Mouse (Mus musculus) thymus, postnatal 0 days (tissue): Measurements from ENCODE around the gene Mapt. TPM values are rescaled to one million over a fixed set of nuclear protein-coding genes. Genes with fewer than 3 reads are reported as not detected.
A peak's percentile ranks its signal among the peaks of the same experiment; 100 is the strongest.
"Not testable (repeated sequence)": the region's sequence is repeated elsewhere in the genome, so short reads cannot be mapped to it uniquely, and the experiment has no call there.

Experiments
- DNase-seq: peaks from one replicate; pipeline ENCODE4 v3.0.0-alpha.2; 2015; ENCODE audit warnings: low spot score
- polyA plus RNA-seq: library from polyadenylated mRNA; unstranded; fragments of >200 nt; fragmentation: Nextera tagmentation; extraction: Ambion mirVana; gene quantifications from 2 replicates; pipeline ENCODE4 v1.2.1, GENCODE M21; 2015

Gene Mapt
- 0.41 and 0.61 TPM in 2 replicates for polyA plus RNA-seq

DNA sequence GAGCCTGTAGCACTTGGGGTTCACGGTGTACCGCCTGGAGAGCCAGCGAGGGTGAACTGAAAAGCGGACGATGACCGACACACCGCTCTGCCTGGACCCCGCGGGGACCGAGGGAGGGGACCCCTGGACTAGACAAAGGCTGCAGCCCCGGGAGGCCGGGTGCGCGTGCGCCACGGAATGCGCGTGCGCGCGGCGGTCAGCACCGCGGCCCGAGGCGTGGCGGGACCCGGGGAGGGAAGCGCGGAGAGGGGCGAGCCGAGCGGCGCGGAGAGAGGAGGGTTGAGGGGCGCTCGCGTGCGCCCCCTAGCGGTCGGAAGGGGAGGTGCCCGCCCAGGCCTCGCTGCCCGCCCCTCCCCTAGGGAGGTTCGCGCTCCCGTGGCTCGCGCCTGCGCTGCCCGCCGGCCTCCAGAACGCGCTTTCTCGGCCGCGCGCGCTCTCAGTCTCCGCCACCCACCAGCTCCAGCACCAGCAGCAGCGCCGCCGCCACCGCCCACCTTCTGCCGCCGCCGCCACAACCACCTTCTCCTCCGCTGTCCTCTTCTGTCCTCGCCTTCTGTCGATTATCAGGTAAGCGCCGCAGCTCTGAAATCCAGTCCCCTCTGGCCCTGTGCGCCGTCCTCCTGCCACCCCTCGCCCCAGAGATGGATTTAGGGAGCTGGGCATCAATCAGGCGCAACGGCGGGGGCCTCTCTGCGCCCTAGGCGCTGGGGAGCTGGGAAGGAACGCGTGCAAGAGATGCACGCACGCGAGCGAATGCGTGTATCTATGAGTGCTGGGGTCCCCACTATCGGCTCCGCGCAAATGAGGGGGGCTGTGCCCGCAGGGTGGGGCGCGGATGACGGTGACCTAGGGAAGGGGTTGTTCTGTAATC, at the start of gene Mapt:
Mapt (plus strand) TSS at position 350 of the 871 bp plus-strand sequence.
- peak; percentile 80 for DNase-seq

DNA sequence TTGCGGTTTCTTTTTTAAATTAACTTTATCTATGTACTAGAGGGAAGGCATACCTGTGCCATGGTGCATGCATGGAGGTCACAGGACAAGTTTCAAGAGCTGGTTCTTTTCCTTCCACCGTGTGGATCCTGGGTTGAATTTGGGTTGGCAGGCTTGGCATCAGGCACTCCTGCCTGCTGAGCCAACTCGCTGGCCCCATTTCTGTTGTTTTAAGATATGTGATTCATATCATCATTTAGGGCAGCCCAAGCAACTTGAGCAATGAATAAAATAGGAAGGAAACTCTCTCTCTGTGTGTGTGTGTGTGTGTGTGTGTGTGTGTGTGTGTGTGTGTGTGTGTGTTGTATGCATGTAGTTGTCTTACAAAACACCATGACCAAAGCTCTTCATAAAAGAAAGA, 49.0 kb upstream of the Mapt start:
- no peak for DNase-seq

DNA sequence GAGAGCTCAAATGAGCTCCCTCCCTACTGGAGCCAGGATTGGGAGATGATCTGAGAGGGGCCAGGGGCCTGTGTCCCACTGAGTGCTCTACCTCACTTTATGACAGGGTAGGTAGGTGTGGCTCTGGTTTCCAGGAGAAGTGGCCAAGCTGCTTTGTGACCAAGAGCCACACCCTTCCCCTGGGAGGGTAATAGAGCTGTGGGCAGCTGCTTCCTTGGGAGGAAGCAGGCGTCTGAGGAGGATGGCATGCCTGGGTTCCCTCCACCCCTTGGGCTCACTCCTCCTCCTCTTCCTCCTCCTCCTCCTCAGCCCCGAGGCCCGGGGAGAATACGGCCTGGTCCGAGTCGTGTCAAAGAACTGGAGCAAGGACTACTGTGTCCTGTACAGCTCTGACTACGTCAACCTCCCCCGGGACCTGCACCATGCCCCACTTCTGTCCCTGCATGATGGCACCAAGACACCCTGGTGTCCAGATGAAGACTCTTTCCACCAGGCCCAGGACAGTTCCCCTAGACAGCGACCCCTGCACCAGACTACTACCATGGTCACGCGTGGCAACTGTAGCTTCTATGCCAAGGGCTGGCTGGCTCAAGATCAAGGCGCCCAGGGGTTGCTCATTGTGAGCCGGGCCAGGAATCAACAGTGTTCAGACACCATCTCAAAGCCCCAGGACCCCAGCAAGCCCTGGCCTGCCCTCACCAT, 44.9 kb upstream of the Mapt start, which contains the start of gene Sppl2c:
Sppl2c (plus strand) TSS at position 193 of the 702 bp plus-strand sequence.
- no peak for DNase-seq

DNA sequence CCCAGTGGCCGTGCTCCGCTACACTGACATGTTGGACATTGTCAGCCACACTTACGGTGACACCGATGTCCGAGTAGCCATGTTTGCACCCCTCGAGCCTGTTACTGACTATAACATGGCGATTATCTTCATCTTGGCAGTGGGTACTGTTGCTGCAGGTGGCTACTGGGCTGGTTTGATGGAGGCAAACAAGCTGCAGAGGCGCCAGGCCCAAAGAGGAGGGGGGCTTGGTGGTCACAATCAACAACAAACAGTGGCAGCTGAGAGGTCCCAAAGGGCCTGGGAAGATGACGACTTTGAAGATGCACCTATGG, 44.4 kb upstream of the Mapt start:
- DNase-seq, result no peak

DNA sequence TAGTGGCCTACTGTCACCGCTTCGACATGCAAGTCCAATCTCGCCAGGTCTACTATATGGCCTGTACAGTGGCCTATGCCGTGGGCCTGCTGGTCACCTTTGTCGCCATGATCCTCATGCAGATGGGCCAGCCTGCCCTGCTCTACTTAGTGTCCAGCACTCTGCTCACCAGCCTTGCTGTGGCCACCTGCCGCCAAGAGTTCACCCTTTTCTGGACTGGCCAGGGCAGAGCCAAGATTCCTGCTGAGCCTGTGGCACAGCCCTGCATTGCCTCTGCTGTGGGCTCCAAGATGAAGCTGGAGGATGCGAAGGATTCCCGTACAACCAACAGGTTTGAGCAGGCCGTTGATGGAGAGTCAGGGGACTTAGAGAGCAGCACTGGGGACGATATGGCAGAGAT, 43.4 kb upstream of the Mapt start:
- DNase-seq, result no peak

DNA sequence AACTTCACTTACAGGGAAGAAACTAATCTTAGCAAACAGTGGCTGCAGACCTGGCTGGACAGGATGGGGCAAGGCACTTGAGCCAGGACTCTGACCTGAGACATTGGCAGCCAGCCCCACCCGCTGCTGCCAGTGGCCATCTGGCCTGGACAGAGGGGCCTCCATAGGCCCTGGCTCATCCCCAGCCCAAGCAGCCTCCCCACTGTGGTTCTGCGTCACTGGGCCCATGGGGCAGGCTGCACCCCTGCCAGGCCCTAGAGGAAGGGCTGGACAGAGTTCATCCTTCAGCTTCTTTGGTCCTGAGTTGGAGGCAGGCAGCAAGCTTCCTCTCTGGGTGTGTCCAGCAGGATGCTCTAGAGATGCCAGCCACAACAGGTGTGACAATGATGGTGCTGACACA, 41.2 kb upstream of the Mapt start:
- DNase-seq, result no peak

DNA sequence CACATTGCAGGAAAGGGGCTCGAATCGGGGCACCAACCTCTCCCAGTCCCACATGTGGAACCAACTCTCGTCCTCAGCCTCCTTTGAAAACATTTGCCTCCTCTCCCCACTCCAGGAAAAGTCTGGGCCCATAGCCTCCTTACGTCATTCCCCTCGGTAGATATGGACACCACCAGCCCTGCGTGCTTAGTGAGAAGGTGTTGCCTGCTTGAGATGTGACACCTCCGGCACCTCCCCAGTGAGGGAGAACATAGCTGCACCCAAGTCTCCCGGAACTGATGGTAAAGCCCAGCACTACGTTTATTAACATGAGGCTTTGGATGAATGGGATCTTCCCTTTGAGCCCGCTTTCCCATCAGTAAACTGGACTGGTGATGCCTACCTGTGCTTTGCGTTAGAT, 35.8 kb upstream of the Mapt start:
- no peak for DNase-seq

DNA sequence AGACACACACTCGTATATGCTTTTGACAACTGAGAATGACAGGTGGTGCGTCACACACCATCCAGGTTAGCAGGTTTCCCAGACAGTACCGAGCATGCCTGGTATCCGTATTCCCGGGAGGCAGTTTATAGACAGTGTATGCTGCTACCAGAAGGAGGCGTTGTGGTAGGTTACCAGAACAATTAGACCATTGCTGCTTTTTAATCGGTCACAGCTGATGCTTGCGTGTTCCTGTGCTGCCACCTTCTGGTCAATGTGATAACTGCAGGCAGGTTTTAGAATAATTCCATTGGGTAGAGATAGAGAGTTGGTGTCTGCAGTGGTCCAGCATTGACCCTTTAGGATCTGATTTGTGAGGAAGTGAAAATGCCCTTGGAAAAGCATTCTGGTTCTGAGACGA, 35.4 kb upstream of the Mapt start:
- DNase-seq, result peak; percentile 56

DNA sequence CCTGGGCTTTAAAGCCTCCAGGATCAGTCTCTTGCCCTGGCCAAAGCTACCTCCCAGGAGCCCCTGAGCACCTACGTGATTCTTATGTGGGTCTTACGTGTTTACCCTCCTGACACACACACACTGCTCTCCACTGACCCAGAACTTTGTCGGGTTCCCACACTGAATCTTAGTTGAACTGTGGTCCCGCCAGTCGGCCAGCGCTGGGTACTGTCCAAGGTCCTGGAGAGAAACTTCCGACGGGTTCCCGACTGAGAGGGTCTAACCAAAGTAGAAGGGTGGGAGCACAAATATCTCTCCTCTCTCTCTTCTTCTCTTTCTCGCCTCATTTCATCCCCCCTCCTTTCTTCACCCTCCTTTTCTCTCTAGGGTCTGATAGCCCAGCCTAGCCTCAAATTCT, 33.3 kb upstream of the Mapt start:
- DNase-seq, result peak; percentile 7

DNA sequence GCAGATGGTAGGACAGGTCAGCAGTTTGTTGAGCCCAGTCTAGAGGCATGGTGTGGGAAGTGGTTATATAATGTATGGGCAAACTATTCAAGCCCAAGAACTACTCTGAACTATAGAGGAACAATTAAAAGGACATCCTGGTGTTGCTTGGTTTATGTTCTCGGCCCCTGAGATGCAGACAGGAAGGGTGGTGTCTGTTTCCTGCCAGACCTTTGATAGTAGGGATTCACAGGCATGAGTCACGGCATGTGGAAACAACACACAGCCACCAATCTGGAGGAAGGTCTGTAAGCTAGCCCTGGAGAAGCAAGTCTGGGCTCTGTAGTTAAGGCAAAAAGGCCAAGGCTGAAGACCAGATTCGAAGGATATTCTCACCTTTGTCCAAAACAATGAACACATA, 27.9 kb upstream of the Mapt start:
- no peak for DNase-seq

DNA sequence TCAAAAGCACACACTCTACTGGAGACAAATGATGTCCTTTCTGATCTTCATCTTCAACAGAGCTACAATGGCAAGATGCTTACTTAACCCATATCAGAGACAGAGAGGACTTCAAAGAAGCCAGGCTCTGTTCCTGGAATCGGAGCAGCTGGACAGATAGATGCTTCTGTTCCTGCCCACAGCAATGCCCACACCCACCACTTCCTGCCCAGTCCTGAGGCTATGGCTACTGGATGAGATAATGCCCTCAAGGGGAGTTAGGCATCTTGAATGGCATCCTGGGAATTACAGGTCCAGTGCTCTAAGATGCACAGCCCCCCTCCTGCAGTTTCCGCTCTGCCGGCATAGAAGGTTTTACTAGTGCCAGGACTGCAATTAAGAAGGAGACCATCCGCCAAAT, 24.6 kb upstream of the Mapt start:
- DNase-seq, result no peak

DNA sequence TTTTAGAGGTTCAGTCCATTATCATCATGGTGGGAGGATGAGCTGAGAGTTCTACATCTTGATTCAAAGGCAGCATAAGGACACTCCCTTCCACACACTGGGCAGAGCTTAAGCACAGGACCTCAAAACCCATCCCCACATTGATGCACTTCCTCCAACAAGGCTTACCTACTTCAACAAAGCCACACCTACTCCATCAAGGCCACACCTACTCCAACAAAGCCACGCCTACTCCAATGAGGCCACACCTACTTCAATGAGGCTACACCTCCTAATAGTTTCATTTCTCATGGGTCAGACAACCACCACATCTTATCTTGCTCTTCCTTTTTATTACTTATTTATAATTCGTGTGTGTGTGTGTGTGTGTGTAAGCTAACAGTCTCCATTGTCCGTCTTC, 22.1 kb upstream of the Mapt start:
- no peak for DNase-seq

DNA sequence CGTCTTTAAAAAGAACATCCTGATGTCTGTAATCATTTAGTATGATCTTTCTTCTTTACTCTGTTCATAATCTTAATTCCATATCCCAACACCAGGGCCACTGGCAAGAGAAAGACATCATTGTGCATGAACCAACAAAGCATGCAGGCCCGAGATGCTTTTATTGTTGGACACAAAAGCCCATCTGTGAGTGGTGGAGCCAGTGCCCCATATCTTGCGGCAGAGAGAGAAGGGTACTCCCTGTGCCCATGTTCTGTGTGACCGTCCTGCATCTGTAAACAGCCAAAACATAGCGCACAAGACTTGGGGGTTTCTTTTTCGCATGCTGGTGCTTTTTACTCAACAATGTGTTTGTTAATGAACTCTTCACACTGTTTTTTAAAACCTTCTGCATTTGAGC, 19.9 kb upstream of the Mapt start:
- DNase-seq, result no peak

DNA sequence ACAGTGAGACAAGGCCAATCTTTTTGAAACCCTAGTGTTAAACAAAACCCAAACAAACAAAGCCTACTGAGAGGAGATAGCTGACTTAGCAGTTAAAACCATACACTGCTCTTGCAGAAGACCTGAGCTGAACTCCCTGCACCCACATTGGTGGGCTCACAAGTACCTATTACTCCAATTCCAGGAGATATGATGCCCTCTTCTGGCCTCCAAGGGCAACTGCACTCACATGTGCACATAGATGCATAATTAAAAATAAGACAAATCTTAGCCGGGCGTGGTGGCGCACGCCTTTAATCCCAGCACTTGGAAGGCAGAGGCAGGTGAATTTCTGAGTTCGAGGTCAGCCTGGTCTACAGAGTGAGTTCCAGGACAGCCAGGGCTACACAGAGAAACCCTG, 17.1 kb upstream of the Mapt start:
- not testable (repeated sequence) for DNase-seq

DNA sequence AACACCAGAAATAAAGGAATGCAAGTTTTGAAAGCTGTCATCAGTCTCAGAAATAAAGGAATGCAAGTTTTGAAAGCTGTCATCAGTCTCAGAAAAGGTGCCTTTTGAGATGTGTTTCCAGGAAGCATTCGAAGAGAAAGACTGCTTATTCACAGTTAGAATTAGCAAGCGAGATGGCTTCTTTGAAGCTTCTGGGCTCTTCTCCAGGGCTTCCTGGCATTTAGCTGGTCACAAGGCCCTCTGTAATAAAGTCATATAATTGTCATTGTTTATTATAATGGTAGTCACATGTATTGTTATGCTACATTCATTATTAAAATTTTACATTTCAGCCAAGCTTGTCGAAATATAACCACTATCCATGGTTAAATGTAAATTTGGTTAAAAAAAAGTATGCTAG, 13.1 kb upstream of the Mapt start:
- no peak for DNase-seq

DNA sequence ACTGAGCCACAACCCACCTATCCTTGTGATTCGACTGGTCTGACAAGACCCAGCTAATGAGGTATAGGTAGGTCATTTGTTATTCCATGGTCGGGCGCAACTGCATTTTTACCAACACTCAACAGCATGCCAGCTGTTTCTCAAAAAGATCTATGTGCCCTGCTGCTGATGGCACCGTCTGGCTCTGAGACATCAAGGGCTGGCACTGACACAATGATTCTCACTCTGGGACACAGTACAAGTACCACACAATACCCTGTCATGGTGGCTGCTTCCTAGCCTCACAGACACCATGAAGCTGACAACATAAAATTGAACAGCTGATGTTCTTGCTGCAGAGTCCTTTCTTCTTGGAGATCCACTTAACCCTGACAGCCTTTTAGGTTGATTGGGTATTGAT, 10.9 kb upstream of the Mapt start:
- no peak for DNase-seq

DNA sequence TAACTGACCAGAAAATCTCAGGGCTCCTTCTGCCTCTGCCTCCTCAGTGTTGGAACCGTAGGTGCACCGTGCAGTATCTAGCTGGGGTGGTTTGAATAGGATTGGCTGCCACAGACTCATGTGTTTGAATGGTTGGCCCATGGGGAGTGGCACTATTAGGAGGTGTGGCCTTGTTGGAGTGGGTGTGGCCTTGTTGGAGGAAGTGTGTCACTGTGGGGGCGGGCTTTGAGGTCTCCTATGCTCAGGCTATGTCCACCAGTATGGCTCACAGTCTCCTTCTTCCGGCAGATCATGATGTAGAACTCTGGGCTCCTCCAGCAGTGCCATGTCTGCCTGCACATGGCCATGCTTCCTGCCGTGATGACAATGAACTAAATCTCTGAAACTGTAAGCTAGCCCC, 9.4 kb upstream of the Mapt start:
- DNase-seq, result no peak

DNA sequence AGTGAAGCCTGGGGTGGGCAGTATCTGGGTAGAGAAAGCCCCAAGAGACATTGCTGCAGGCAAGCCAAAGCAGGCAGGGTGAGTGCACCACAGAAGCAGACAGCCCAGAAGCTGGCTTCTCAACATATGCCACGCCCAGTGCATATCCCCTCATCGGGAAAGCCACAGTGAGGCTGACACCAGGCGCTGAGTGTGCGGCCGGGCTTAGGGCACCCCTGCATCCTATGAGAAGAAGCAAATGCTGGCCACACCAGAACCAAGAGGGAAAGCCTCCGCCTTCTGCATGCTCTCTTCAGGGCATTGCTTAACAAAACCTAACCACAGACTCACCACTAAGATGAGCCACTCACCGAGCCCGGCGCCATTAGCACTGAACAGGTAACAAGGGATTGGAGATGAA, 7.9 kb upstream of the Mapt start:
- no peak for DNase-seq

DNA sequence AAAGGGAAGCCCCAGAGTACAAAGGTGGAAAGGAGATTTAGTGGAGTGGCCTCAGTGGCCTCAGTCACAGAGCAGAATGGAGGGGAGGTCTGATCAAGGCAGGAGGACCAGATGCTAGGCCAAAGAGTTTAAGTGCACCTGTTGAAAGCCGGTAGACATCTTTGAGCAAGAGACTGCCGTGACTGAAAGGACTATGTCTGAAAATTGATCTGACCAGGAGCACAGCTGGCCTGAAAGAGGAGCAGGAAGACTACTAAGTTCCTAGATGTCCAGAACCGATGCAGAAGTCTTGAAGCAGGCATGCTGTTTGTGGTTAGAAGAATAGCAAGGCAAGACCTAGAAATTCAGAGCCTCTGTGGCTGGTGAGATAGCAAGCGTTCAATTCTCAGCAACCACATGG, 1.8 kb upstream of the Mapt start:
- DNase-seq, result no peak

DNA sequence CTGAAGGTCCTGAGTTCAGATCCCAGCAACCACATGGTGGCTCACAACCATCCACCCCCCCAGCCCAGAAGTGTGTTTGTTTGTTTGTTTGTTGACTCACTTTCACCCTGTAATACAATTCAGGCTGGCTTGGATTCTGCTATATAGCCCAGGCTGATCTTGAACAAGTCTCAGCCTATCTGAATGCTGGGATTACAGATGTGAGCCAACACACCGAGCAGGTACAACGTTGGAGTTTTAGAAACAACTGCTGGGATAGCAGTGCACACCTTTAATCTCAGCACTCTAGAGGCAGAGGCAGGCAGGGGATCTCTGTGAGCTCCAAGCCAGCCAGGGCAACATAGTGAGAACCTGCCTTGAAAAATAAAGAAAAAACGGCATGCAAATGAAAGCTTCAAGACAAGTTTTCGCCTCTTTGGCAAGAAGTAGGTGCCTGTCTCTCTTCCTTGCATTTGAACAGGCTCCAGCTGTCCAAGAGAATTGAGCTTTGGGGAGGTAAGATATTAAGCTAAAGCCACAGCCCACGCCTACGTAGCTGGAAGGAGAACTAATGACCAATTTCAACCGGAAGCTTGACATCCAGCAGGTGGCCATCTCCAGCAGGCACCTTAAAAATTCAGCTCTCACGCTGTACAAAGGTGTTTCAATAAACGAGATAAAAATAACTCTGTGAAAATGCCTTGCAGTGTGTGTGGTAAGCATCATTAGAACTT, 968 bp upstream of the Mapt start:
- no peak for DNase-seq

DNA sequence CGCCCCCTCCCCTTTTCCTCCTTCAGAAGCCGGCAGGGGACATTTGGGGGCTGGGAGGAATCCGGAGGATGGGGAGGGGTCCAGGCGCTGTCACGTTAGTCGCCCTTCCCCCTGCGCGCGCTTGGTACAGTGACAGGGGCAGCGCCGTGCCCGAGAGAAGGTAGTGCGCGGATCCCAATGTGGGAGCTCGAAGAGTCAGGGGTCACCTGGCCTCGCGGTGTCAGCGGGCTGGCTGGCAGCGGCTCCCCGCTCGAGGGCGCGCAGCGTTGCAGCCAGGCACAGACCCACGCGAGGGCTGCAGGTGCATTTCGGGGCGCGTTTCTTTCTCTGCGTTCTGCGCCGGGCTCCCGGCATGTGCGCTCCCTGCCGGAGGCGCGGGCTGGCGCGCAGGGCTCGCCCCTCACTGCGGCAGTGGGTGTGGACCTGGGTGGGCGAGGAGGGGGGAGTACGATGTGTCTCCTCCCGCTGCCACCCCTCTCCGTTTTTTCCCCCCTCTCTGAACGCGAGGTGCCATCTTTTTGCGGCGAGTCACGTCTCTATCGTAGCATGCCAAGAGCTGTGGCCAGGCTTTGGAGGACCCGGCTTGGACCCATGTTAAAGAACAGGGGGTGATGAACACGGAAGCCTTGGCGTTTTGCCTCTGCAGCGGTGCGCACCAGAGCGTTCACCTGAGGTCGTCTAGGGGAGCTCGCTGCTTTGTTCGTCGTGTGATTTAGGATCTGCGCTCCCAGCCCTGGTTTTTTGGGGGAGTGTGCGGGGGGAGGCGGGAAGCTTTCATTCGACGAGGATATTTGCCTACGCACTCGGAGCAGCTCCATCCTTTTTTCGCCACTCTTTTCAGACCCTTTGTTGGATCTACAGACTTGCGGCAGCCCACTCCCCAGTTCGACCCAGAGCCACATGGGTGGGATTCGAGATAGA, 1.2 kb downstream of the Mapt start:
- DNase-seq, result peak; percentile 3
